Mouse (Mus musculus): ENCODE results near the gene Rundc1.
"Not testable (repeated sequence)": the region's sequence is repeated elsewhere in the genome, so short reads cannot be mapped to it uniquely, and the experiment has no call there.

Gene Rundc1

GRCm38 (mm10) chr11:101424925-101425813, at the start of gene Rundc1, which contains the start of gene Ptges3l:
Rundc1 (plus strand) TSS chr11:101425085.
Ptges3l (minus strand) TSS chr11:101425333.
- peak; percentile 92 for DNase-seq (ENCODE audit: low read depth, low spot score)

GRCm38 (mm10) chr11:101378196-101378595, 46.7 kb upstream of the Rundc1 start:
- not testable (repeated sequence) for DNase-seq (ENCODE audit: low read depth, low spot score)

GRCm38 (mm10) chr11:101378926-101379325, 46.0 kb upstream of the Rundc1 start:
- DNase-seq (ENCODE audit: low read depth, low spot score): no peak

GRCm38 (mm10) chr11:101381817-101382216, 43.1 kb upstream of the Rundc1 start:
- DNase-seq (ENCODE audit: low read depth, low spot score): no peak

GRCm38 (mm10) chr11:101395110-101395509, 29.8 kb upstream of the Rundc1 start:
- peak; percentile 68 for DNase-seq (ENCODE audit: low read depth, low spot score)

- no peak for DNase-seq (ENCODE audit: low read depth, low spot score)
These were observed 9.6 kb upstream of the Rundc1 start for GRCm38 (mm10) chr11:101415306-101415705.

- DNase-seq (ENCODE audit: low read depth, low spot score): no peak
These were observed 8.3 kb upstream of the Rundc1 start for GRCm38 (mm10) chr11:101416433-101417100.

- peak; percentile 84 for DNase-seq (ENCODE audit: low read depth, low spot score)
These were observed 7.6 kb upstream of the Rundc1 start, which contains the start of gene Aarsd1 for GRCm38 (mm10) chr11:101417101-101417855. Aarsd1 (minus strand) TSS chr11:101417615.

- DNase-seq (ENCODE audit: low read depth, low spot score): no peak
These were observed 5.9 kb upstream of the Rundc1 start for GRCm38 (mm10) chr11:101418991-101419390.

- DNase-seq (ENCODE audit: low read depth, low spot score): no peak
These were observed 5.3 kb upstream of the Rundc1 start for GRCm38 (mm10) chr11:101419610-101420009.

GRCm38 (mm10) chr11:101420148-101420547, 4.7 kb upstream of the Rundc1 start:
- no peak for DNase-seq (ENCODE audit: low read depth, low spot score)

GRCm38 (mm10) chr11:101424105-101424851, 607 bp upstream of the Rundc1 start, which contains the start of gene Gm27029:
Gm27029 (minus strand) TSS chr11:101424796.
- DNase-seq (ENCODE audit: low read depth, low spot score): no peak

- no peak for DNase-seq (ENCODE audit: low read depth, low spot score)
These were observed 1.3 kb downstream of the Rundc1 start for GRCm38 (mm10) chr11:101426165-101426564.

GRCm38 (mm10) chr11:101431327-101431726, 6.4 kb downstream of the Rundc1 start:
- no peak for DNase-seq (ENCODE audit: low read depth, low spot score)

GRCm38 (mm10) chr11:101433396-101433795, 8.5 kb downstream of the Rundc1 start:
- DNase-seq (ENCODE audit: low read depth, low spot score): no peak

GRCm38 (mm10) chr11:101435831-101436230, 10.9 kb downstream of the Rundc1 start:
- no peak for DNase-seq (ENCODE audit: low read depth, low spot score)

GRCm38 (mm10) chr11:101436916-101437315, 12.0 kb downstream of the Rundc1 start:
- DNase-seq (ENCODE audit: low read depth, low spot score): no peak

GRCm38 (mm10) chr11:101438006-101438405, 13.1 kb downstream of the Rundc1 start:
- DNase-seq (ENCODE audit: low read depth, low spot score): not testable (repeated sequence)

GRCm38 (mm10) chr11:101441450-101442126, 16.7 kb downstream of the Rundc1 start:
- DNase-seq (ENCODE audit: low read depth, low spot score): not testable (repeated sequence)

- DNase-seq (ENCODE audit: low read depth, low spot score): peak; percentile 100
These were observed 17.3 kb downstream of the Rundc1 start, which contains the start of gene Rpl27 for GRCm38 (mm10) chr11:101442127-101442693. Rpl27 (plus strand) TSS chr11:101442298.

Measured in forelimb bud, embryonic 11.5 days (tissue).